Comparison of ENCODE assay signal across 22 mouse cellular contexts in the genomic region with DNA sequence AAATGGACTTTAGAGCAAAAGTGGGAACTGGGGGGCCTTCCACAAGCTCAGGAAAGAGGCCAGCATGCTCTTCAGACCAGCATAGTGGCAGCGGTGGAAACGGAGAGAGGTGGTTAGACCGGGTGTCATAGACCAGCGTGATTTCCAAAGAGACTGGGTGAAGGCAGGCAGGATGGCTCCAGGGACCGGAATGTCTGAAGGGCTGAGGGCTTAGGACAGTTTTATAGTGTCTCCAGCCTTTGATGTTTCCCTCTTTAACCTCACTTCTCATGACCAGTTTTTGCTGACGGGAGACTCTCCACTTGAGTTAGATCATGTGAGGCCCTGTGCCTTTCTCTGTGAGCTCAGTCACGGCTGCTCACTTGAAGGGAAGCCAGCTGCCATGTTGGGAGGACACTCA. TPM values are rescaled to one million over a fixed set of nuclear protein-coding genes. Genes with fewer than 3 reads are reported as not detected.
A peak's percentile ranks its signal among the peaks of the same experiment; 100 is the strongest.
DNase-seq lines count a peak whose midpoint lies in the region; ATAC-seq and TF ChIP-seq lines count a peak whose summit lies in the region.
"Had no signal": no experiment of that assay in that cellular context is flagged by ENCODE, and none has a peak within 500 bp of the region (broad histone marks: within the 10 kb centered on the region; RNA-seq: fewer than 3 reads in every experiment).

No protein-coding gene starts in this region.

- 91% methylated on average over 7 of the region's 7 CpGs for WGBS in midbrain, embryonic 13.5 days
- WGBS in midbrain, embryonic 11.5 days: 90% methylated on average over 7 of the region's 7 CpGs
- WGBS in limb, embryonic 12.5 days: 77% methylated on average over 7 of the region's 7 CpGs

- TF ChIP-seq POLR2A in bone marrow macrophage, adult 2 months (IDR thresholded peaks at IDR 0.05; ENCODE audit: borderline replicate concordance, low read depth, low read length): no peak

- H3K27me3 ChIP-seq in midbrain, embryonic 13.5 days: no peaks in the 10 kb centered on the region
- H3K27me3 ChIP-seq in midbrain, embryonic 11.5 days (ENCODE audit: control insufficient read depth, insufficient read depth, low read length): no peaks in the 10 kb centered on the region
- no peaks in the 10 kb centered on the region for H3K27me3 ChIP-seq in limb, embryonic 12.5 days
- H3K27me3 ChIP-seq: heart, embryonic 12.5 days; kidney, embryonic 15.5 days had no signal

- peak overlapping the region; percentile 74; the same call in 1 of the 2 replicates for H3K4me2 ChIP-seq in midbrain, embryonic 13.5 days (replicated peaks)
- H3K4me2 ChIP-seq in midbrain, embryonic 11.5 days: no peak overlapping the region
- H3K4me2 ChIP-seq in limb, embryonic 12.5 days: 0 out of 2 replicates have a peak overlapping the region, but pooled peaks have one; percentile 10
- H3K4me2 ChIP-seq: heart, embryonic 12.5 days had no signal

- H3K4me1 ChIP-seq in midbrain, embryonic 13.5 days (replicated peaks): peaks cover 31% of the 10 kb centered on the region
- peaks cover 6% of the 10 kb centered on the region for H3K4me1 ChIP-seq in midbrain, embryonic 11.5 days (ENCODE audit: control insufficient read depth, insufficient read depth, low read length)
- H3K4me1 ChIP-seq in bone marrow macrophage, adult 2 months (ENCODE audit: control insufficient read depth, insufficient read depth, low read length): peaks cover 43% of the 10 kb centered on the region
- H3K4me1 ChIP-seq in limb, embryonic 12.5 days (replicated peaks): peaks cover 27% of the 10 kb centered on the region

- DNase-seq in heart, adult 11 months: peak; percentile 83
- no peak for DNase-seq in heart, adult 9 months (ENCODE audit: low spot score in 2 of 2)
- no peak for DNase-seq in midbrain, embryonic 11.5 days (ENCODE audit: low spot score, missing footprints)
- no peak for DNase-seq in right cerebral cortex, adult 2 months (ENCODE audit: low spot score in 2 of 2)
- DNase-seq: adrenal gland, postnatal 10 days; cerebellum, adult 2 months; heart, postnatal 10 days; kidney, adult 11 months; kidney, postnatal 4 days; layer of hippocampus, adult 9-11 months; lung, postnatal 4 days; right cerebral cortex, postnatal 14 days; thymus, adult 2 months; thymus, postnatal 4 days had no signal

- H3K9me3 ChIP-seq in midbrain, embryonic 13.5 days: no peaks in the 10 kb centered on the region
- no peaks in the 10 kb centered on the region for H3K9me3 ChIP-seq in midbrain, embryonic 11.5 days (ENCODE audit: control insufficient read depth, low read length)
- H3K9me3 ChIP-seq in limb, embryonic 12.5 days: no peaks in the 10 kb centered on the region
- H3K9me3 ChIP-seq: heart, embryonic 12.5 days; kidney, embryonic 15.5 days had no signal

- no peaks in the 10 kb centered on the region for H3K36me3 ChIP-seq in midbrain, embryonic 13.5 days
- no peaks in the 10 kb centered on the region for H3K36me3 ChIP-seq in midbrain, embryonic 11.5 days (ENCODE audit: control insufficient read depth, insufficient read depth, low read length)
- H3K36me3 ChIP-seq in limb, embryonic 12.5 days: no peaks in the 10 kb centered on the region
- H3K36me3 ChIP-seq: heart, embryonic 12.5 days; kidney, embryonic 15.5 days had no signal

- no peak overlapping the region for H3K4me3 ChIP-seq in midbrain, embryonic 13.5 days (replicated peaks)
- H3K4me3 ChIP-seq in midbrain, embryonic 11.5 days (ENCODE audit: low read depth, low read length): no peak overlapping the region
- no peak overlapping the region for H3K4me3 ChIP-seq in bone marrow macrophage, adult 2 months (ENCODE audit: insufficient read depth, low read length)
- no peak overlapping the region for H3K4me3 ChIP-seq in limb, embryonic 12.5 days (replicated peaks)
- H3K4me3 ChIP-seq: heart, embryonic 12.5 days had no signal

- no peak overlapping the region for H3K9ac ChIP-seq in midbrain, embryonic 13.5 days (replicated peaks)
- no peak overlapping the region; the same call in 1 of the 2 replicates for H3K9ac ChIP-seq in midbrain, embryonic 11.5 days (ENCODE audit: low read length)
- H3K9ac ChIP-seq in limb, embryonic 12.5 days (replicated peaks): 0 out of 2 replicates have a peak overlapping the region, but pooled peaks have one; percentile 4
- H3K9ac ChIP-seq: heart, embryonic 12.5 days; kidney, embryonic 15.5 days had no signal

- no peak for ATAC-seq in midbrain, embryonic 13.5 days
- ATAC-seq in midbrain, embryonic 11.5 days (ENCODE audit: low FRiP score): no peak
- no peak for ATAC-seq in limb, embryonic 12.5 days (ENCODE audit: insufficient number of reproducible peaks, insufficient read depth, low FRiP score, low TSS enrichment, low read depth)
- ATAC-seq: activated CD4-positive, CD25-positive, alpha-beta regulatory T cell, adult 4 months; hindbrain, postnatal 0 days had no signal

- TF ChIP-seq CTCF in bone marrow macrophage, adult 2 months (IDR thresholded peaks at IDR 0.05; ENCODE audit: low read depth, low read length): no peak

- H3K27ac ChIP-seq in midbrain, embryonic 13.5 days: no peak overlapping the region
- no peak overlapping the region for H3K27ac ChIP-seq in midbrain, embryonic 11.5 days (ENCODE audit: low read depth, low read length)
- peak overlapping the region; percentile 64 for H3K27ac ChIP-seq in bone marrow macrophage, adult 2 months (ENCODE audit: insufficient read depth, low read depth, low read length)
- H3K27ac ChIP-seq in limb, embryonic 12.5 days: no peak overlapping the region
- H3K27ac ChIP-seq: hindbrain, postnatal 0 days; kidney, embryonic 15.5 days; stomach, postnatal 0 days had no signal

RNA-seq across cellular contexts. Expression of gene Slc36a4, which starts 2.1 kb away (rescaled TPM):
- polyA plus RNA-seq in midbrain, embryonic 13.5 days (2015; fragmentation: Nextera tagmentation; extraction: Ambion mirVana): 21.1 and 23.2 TPM in 2 replicates
- 14.7 and 16.1 TPM in 2 replicates for polyA plus RNA-seq in midbrain, embryonic 11.5 days (2014; fragmentation: Nextera tagmentation; extraction: Ambion mirVana)
- 16.0 and 19.0 TPM in 2 replicates for polyA plus RNA-seq in bone marrow macrophage, adult 2 months (2012; ENCODE audit: insufficient read depth, insufficient read length, missing spikeins)
- 24.6 and 25.4 TPM in 2 replicates for polyA plus RNA-seq in limb, embryonic 12.5 days (2016; fragmentation: Nextera tagmentation; extraction: Ambion mirVana)
